Mouse (Mus musculus): ENCODE measurements around the gene Ppargc1a.

- no peak for TF ChIP-seq CTCF (IDR thresholded peaks at IDR 0.05; ENCODE audit: low read depth, low read length)
- TF ChIP-seq POLR2A (IDR thresholded peaks at IDR 0.05; ENCODE audit: borderline replicate concordance, low read depth, low read length), result no peak
Observed at GRCm38 (mm10) chr5:51445726-51446125, 121.8 kb downstream of the Ppargc1a start.

Measured in bone marrow macrophage, adult 2 months (primary cell).